Mouse (Mus musculus) thymus, adult 2 months (tissue): ENCODE data around the gene Dgkg. TPM values are rescaled to one million over a fixed set of nuclear protein-coding genes. Genes with fewer than 3 reads are reported as not detected.

Source experiments
- DNase-seq: peaks from one replicate; pipeline ENCODE4 v3.0.0; 2021
- H3K27ac ChIP-seq: fragments of 200-500 bp; 2 replicates; pipeline ENCODE4 v1.5.1; 2012; ENCODE audit warnings: low read length, control low read depth; ENCODE audit not compliant: control insufficient read depth, insufficient read depth
- H3K27me3 ChIP-seq: fragments of 200-500 bp; 2 replicates; pipeline ENCODE4 v1.6.1; 2012; ENCODE audit warnings: mild to moderate bottlenecking, low read length, moderate library complexity, mixed read lengths; ENCODE audit not compliant: control insufficient read depth, insufficient read depth
- H3K36me3 ChIP-seq: fragments of 200-500 bp; 2 replicates; pipeline ENCODE4 v1.6.1; 2012; ENCODE audit warnings: mild to moderate bottlenecking, low read length, moderate library complexity; ENCODE audit not compliant: control insufficient read depth, insufficient read depth
- H3K4me1 ChIP-seq: fragments of 200-500 bp; replicated peaks from 2 replicates; pipeline ENCODE4 v1.6.1; 2012; ENCODE audit warnings: low read length; ENCODE audit not compliant: control insufficient read depth, insufficient read depth
- H3K4me3 ChIP-seq: fragments of 200-500 bp; 2 replicates; pipeline ENCODE4 v1.5.1; 2012; ENCODE audit warnings: mild to moderate bottlenecking, low read length, control low read depth, moderate library complexity; ENCODE audit not compliant: control insufficient read depth, insufficient read depth
- CTCF ChIP-seq: fragments of 200-500 bp; IDR thresholded peaks from 2 replicates; pipeline ENCODE4 v1.5.1; 2012; ENCODE audit warnings: mild to moderate bottlenecking, control low read depth, low read length, moderate library complexity, borderline replicate concordance; ENCODE audit not compliant: control insufficient read depth, poor library complexity, insufficient read depth; ENCODE audit errors: extremely low read depth
- POLR2A ChIP-seq: fragments of 200-500 bp; IDR thresholded peaks from 2 replicates; pipeline ENCODE4 v1.6.1; 2012; ENCODE audit warnings: mild to moderate bottlenecking, low read length, control low read depth, moderate library complexity; ENCODE audit not compliant: control insufficient read depth, poor library complexity, insufficient read depth; ENCODE audit errors: extremely low read depth
- WGBS: fragments of 180-500 bp; shearing (Covaris S2); methylation state at CpG from one replicate; pipeline ENCODE4 v1.1.7; 2018; 5-methylcytosine and 5-hydroxymethylcytosine counted together
- polyA plus RNA-seq: library from polyadenylated mRNA; depleted of rRNA; stranded (reverse); fragments of >200 nt; gene quantifications from 2 replicates; pipeline ENCODE4 v1.2.3, GENCODE M21; 2012

The Dgkg gene
- polyA plus RNA-seq, 1 experiment, result 8.1 TPM

DNA sequence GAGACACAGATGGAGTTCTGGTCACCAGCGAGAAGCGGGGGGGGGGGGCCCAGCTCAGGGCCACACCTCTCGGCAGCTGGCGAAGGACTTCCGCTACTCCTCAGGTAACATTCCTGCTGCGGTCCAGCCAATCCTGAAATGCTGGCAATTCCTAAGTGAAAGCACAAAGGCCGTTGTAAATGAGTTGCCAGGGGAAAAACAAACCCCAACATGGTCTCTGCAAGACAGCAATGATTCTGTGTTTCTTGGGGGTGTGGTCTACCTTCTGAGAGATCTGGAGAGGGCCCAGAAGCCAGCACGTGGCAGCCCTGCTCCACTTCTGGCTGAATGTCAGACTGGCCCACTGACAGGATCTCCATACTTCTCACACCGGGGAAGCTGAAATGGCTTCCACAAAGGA lies 34.7 kb downstream of the Dgkg start:
- Histone ChIP-seq H3K4me3 (no peak overlapping the region), H3K36me3 (0 out of 2 replicates have a peak, but pooled peaks cover 3% of the 10 kb centered on the region), H3K27ac (no peak overlapping the region), H3K27me3 (no peaks in the 10 kb centered on the region), H3K4me1 (peaks cover 7% of the 10 kb centered on the region; the same call in 1 of the 2 replicates)
- WGBS, result 86% methylated on average over 9 of the region's 9 CpGs
- no peak for DNase-seq
- TF ChIP-seq CTCF, result no peak
- TF ChIP-seq POLR2A, result no peak

DNA sequence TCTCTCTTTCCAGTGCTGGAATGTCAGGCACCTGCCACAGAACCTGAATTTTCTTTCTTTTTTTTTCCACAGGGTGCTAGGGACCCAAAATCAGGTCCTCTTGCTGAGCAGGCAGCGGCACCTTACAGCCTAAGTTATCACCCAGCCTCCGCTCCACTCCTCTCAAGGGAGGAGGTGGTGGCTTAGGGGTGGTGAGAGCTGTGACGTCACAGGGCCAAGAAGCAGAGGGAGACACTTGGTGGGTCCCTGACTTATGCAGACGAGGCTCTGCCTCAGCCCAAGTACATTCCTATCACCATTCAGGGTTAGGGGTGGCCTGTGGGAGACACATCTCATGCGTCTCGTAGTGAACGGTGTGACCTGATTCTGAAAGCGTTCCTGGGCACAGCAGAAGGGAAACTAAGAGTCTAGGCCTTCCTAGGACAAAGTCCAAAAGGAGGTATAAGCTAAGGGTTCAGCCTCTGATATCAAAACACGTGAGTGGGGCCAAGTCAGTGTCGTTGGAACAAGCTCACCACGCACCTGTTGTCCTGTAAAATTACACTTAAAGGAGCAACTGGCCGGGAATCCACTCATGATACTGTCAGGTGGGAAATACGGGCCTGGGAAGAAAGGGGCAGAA lies 35.6 kb downstream of the Dgkg start:
- 95% methylated on average over 13 of the region's 13 CpGs for WGBS
- Histone ChIP-seq H3K27me3 (no peaks in the 10 kb centered on the region), H3K36me3 (0 out of 2 replicates have a peak, but pooled peaks cover 3% of the 10 kb centered on the region), H3K4me3 (no peak overlapping the region), H3K27ac (no peak overlapping the region), H3K4me1 (peaks cover 7% of the 10 kb centered on the region; the same call in 1 of the 2 replicates)
- no peak for DNase-seq
- TF ChIP-seq CTCF (no peak), POLR2A (no peak)

DNA sequence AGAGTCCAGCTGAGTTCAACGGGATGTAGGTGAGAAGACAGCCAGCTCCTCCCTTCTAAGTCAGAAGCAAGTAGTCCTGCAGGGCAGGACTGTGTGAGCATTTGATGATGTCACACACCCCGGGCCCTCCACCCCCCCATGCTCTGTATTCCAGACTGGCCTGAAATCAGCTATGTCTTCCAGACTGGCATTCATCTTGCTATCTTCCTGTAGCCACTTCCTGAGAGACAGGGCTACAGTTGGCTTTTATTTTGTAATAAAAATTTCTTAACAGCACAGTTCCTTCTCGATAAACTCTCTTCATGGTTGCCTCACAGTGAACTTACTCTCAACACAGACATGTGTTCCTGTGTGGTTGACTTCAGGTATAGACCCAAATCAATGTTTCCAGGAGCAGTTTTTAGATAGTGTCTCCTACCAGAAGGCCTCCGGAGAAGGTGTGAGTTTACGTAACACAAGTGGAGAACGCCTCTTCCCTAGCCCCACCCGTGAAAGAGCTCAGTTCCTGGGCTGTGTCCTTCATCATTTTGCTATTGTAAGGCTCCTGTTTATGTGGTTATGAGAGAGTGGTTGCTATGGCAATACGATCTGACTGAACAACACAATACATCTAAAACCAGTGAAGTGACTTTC lies 38.5 kb downstream of the Dgkg start:
- no peak overlapping the region for H3K27ac ChIP-seq
- 0 out of 2 replicates have a peak, but pooled peaks cover 1% of the 10 kb centered on the region for H3K4me1 ChIP-seq
- TF ChIP-seq CTCF (no peak), POLR2A (no peak)
- 77% methylated on average over 8 of the region's 8 CpGs for WGBS
- H3K36me3 ChIP-seq, result 0 out of 2 replicates have a peak, but pooled peaks cover 3% of the 10 kb centered on the region
- DNase-seq, result no peak
- no peaks in the 10 kb centered on the region for H3K27me3 ChIP-seq
- no peak overlapping the region for H3K4me3 ChIP-seq

DNA sequence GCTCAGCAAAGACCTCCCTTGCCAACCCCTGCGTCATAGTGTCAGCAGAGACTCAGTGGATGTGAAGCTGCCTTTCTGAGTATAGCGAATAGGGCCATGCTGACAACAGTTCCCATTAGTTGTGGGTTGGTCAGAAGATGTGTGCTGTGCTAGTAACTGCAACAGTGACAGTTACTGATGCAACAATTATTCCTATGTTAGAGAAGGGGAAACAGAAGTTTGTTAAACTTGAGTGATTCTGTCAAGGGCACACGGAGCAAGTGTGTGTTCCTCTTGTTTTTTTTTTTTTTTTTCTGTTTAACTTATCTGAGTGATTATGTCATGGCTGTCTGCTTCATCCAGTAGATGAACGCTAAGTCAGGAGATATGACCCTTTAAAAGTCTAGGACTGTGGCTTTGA lies 41.2 kb downstream of the Dgkg start:
- H3K27ac ChIP-seq, result no peak overlapping the region
- no peak for DNase-seq
- no peaks in the 10 kb centered on the region for H3K4me1 ChIP-seq
- no peaks in the 10 kb centered on the region for H3K27me3 ChIP-seq
- H3K4me3 ChIP-seq, result no peak overlapping the region
- 0 out of 2 replicates have a peak, but pooled peaks cover 3% of the 10 kb centered on the region for H3K36me3 ChIP-seq
- WGBS, result 94% methylated on average over 4 of the region's 4 CpGs
- TF ChIP-seq CTCF (no peak), POLR2A (no peak)

DNA sequence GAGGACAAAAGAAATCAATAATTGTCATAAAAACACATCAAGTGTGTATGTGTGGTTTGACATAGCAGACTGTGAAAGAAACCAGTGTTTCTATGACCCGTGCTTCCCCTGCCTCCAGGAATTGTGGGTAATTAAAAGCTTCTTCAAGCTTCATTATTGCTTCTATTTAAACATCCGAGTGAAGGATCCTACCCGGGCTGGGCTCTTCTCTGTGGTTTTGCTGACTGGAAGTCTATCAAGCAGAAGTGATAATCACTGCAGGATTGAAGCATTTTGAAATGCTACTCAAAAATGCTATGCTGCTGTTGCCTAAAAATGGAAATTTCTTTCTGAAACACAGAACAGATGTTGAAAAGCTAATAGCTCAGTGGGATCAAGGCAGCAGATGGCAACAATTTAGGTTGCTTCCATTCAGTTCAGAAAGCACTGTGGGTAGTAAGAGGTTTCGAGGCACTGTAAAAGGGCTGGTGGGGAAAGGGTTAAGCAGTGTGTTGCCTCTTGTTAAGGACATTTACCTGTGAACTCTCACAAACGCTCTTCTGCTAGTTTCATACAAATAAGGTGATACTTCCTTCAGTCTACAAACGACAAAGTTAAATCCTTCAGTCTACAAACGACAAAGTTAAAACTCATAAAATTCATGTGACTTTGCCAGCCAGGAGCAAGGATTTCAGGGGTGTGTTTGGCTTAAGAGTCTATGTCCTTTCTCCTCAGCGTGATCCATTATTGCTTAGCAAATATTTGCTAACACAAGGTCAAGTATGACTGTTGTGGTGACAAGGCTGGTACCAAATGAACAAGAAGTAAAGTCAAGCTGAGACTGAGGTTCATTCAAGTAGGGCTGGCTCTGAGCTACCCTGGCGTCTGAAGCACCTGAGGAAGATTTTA lies 43.6 kb downstream of the Dgkg start:
- no peak for DNase-seq
- WGBS, result 85% methylated on average over 9 of the region's 9 CpGs
- no peaks in the 10 kb centered on the region for H3K36me3 ChIP-seq

DNA sequence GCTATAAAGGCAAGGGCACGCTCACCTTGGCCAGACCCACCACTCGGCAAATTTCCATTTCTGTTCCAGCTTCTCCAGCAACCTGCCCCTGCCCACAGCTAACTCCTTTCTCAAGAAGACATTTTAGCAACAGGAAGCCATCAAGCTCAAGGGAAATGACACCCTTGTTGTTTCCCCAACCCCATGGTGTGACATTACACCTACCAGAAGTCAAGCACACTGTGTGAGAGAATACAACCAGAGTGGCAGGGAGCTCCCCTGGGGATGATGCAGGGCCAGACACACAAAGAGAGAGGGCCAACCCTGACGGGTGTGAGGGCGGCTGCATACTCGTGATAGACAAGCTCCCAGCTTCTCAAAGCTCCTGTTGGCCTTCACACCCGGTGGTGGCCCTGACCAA lies 49.0 kb downstream of the Dgkg start:
- no peak for DNase-seq
- no peaks in the 10 kb centered on the region; the same call in 1 of the 2 replicates for H3K36me3 ChIP-seq
- H3K27ac ChIP-seq, result no peak overlapping the region
- TF ChIP-seq CTCF (no peak), POLR2A (no peak)
- 87% methylated on average over 6 of the region's 6 CpGs for WGBS
- no peaks in the 10 kb centered on the region for H3K4me1 ChIP-seq
- H3K4me3 ChIP-seq, result no peak overlapping the region
- H3K27me3 ChIP-seq, result no peaks in the 10 kb centered on the region

More for the DNA sequence above, 43.6 kb downstream of the Dgkg start:
- no peak overlapping the region for H3K27ac ChIP-seq
- H3K4me1 ChIP-seq, result no peaks in the 10 kb centered on the region
- TF ChIP-seq CTCF (no peak), POLR2A (no peak)
- H3K4me3 ChIP-seq, result no peak overlapping the region
- H3K27me3 ChIP-seq, result no peaks in the 10 kb centered on the region
